Mouse (Mus musculus) heart, adult 8-10 months (tissue): Measurements from ENCODE around the gene Lrba. TPM values are rescaled to one million over a fixed set of nuclear protein-coding genes. Genes with fewer than 3 reads are reported as not detected.
A peak's percentile ranks its signal among the peaks of the same experiment; 100 is the strongest.

Source experiments
- DNase-seq: peaks from one replicate; pipeline ENCODE4 v3.0.0; 2022; ENCODE audit warnings: low spot score
- total RNA-seq, 4 experiments: library from RNA; stranded (reverse); gene quantifications; 2 replicates each; pipeline ENCODE4 v1.2.4; 2022

Lrba gene
- 10 to 100 TPM; 24.2 to 31.0 (median 28.2) TPM for total RNA-seq

DNA sequence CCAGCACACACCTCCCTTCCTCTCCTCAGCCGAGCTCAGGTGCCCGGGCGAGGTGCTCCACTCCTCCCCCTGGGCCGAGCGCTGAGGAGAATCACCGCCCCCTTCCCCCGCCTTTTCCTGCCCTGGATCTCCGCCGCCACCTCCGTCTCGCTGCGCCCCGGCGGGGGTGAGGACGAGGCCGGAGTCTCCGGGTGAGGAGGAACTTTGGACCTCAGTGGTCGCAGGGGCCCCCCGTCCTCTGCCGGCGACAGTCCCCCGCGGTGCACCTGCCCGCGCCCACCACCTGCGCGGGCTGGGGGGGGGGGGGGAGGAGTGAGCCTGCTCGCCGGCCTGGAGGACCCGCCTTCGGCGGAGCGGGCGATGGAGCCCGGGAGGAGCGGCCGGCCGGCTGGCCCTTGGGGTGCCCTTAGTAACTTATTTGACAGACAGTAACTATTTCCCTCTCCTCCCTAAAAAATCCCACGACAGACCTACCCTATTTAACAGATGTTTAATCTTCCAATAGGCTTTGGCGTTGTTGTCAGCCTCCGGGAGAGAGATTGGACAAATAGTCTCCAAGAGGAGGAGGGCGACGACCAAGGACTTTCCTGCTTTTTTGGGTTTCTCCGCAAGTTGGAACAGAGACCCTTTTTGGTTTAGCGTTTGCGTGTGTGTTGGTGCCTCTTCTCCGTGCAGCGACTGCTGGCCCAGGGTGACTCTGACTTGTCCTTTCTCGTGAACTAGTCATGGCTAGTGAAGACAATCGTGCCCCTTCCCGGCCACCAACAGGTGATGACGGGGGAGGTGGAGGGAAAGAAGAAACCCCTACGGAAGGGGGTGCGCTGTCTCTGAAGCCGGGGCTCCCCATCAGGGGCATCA is at the start of gene Lrba:
Gene Lrba, plus strand, starts transcription at position 117 of the 858 bp plus-strand sequence.
- peak; percentile 66 for DNase-seq

DNA sequence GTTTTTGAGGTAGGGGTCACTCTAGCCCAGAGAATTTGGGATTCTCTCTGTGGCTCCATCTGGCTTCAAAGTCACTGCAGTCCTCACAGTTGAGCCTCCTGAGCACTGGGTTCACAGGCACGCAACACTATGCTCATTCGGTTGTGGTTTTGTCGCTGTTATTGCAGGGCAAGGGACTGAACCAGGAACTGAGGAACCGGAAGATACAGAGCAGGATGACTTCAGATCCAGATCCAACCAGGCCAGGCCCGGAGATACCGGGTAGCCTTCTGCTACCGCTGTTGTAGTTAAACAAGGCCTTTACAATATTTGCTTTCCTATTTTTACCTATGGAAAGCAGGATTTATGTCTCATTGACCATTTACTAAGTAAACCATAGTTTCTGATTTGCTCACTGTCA is 44.8 kb upstream of the Lrba start:
- no peak for DNase-seq

DNA sequence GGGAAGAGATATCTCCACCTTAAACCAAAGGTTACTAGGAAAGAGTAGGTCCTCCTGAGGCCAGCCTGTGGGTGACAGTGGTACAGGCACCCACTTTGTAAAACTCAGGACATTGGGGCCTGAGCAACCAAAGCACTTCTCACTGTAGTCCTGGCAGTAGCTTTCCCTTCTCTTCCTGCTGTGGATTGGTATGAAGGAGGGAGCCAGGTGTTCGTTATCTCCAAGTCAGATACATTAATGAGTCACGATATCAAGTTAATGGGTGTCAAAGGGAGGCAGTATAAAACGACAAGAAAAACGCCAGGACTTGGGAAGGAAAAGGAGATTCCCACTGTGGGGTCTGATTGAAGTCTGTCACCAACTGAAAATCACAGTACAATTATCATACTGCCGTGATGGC is 43.4 kb upstream of the Lrba start:
- no peak for DNase-seq

DNA sequence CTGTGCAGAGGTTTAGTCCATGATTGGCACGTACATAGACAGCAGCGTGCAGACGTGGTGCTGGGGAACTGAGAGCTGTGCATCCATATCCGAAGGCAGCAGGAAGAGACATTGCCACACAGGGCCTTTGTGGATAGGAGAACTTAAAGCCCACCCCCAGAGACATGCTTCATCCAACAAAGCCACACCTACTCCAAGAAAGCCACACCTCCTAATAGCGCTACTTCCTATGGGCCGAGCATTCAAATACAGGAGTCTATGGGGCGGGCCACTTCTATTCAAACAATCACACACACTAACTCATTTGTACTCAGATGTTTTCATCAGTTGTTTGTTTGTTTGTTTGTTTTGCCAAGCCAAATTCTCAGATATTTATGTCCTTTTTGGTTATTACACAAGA is 39.9 kb upstream of the Lrba start:
- no peak for DNase-seq

DNA sequence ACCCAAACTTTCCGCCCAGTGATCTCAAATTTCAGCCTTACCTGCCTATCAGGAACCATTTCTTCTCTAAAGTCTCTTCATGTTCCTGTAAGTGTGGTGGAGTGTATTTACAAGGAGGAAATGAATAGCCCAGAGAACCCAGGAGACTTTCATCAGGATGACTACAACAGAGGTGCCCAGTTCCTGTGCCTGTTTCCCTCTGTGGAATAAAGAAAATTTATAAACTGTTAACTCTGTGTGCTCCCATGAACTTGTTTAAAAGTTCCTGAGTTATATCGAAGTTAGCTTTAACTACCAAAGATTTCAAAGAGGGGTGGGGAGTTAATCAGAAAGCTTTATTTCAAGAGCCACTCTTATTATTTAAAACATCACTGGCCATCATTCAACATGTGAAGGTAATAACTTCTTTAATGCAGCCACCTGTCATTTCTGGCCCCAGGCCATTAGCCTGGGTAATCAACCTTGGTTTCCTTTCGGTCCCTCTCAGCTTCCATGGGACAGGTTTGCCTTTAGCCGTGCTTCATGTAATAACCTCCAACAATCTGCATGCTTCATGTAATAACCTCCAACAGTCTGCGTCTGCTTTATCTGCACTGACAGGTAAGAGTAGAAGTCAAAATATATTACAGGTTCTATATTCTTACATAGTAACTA is 36.6 kb upstream of the Lrba start:
- DNase-seq, result no peak

DNA sequence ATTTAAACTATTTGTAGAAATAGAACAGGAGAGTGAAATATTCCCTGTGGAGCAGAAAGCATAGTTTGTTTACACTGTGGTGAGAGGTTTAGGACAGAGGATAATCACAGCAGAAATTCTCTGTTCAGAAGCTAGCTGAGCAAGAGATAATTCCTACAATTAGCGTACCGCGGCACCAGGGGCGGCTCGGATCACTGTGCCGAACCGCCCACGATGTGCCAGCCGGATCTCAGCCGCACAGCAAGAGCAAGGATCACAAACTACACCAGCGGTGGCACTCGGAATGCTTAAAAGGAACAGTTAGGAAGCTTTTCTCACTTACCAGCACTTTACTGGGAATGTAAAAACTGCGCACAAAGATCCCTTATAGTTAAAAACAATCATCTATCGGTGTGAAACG is 28.5 kb upstream of the Lrba start:
- no peak for DNase-seq

DNA sequence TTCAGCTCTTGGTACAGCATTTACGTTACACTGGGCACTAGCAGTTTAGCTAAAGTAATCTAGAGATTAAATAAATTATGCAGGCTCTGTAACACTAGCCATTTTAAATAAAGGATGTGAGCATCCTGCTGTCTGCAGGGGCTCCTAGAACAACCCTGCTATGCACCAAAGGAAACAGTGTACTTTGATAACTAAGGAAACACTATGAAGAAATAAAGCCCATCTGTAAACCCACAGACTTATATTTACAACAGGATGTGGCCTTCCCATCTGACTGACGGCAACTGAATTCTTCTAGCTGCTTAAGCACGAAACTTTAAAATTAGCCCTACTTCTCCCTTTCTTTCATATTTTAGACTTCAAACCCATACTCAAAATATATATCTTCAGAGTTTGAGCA is 28.0 kb upstream of the Lrba start:
- no peak for DNase-seq

DNA sequence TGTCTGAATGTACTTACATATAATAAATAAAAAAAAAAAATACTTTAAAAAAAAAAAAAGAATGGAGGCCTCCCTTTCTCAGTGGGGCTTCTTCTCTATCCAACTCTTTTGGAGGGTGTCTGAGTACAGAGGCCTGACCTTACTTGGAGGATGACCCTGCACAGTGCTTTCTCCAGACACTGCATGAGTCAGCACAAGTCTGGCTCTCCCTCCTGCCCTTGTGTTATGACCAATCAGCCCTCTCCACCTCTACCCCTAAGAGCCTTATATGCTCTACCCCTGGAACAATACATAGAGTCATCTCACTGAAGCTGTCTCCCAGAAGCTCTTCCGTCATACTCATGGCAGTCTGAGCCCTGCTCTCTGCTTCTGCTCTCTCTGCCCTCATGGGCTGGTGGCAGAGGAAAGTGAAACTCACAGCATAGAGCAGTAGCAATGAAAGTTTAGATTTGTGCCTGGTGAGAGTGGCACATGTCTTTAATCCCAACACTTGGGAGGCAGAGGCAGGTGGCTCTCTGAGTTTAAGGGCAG is 22.8 kb upstream of the Lrba start:
- DNase-seq, result no peak

DNA sequence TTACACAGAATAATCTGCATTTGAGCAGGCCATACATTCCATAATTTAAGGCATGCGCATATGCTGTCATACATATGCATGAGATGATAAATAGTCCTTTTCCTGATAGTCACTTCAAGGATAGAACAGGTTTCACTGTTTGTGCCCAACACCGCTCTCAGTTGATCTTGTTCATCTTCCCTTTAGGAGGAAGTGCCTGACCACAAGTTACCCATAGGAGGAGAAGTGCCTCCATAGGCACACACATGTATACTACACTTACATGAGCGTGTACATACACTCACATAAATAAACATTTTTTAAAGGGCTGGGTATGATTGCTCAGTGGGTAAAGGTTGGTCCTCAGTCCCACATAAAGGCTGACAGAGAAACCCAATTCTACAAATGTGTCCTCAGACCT is 22.0 kb upstream of the Lrba start:
- DNase-seq, result no peak

DNA sequence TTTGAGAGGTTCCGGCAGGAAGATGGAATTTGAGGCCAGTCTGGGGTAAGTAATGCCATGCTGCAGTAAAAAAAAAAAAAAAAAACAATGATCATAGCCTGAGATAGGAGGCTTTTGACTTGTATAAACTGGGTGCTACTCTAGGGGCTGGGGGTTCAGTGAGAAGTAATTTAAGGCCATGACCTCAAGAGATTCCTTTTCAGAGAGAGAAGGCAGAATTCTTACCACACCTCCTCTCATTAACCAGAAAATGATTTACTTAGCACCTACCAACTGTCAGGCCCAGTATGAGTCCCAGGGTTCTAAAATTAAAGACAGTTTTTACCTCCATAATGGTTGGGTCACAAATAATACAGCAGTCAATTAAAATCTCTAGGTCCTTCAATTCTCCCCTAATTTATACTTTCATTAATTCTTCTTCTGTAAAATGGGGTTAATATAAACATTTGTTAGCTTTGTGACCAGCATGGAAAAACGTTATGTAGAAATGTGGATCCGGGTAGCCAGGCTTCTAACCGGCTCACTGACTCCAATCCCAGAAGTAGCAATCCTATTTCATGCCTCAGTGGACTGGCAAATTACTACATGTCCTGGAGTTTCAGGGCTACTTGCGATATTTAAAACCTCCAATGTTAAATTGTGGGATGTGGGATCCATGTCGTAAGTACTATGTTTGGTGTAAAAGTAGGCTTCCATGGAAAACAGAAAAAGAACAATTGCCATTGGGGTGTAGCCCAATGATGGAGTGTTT is 19.7 kb upstream of the Lrba start:
- no peak for DNase-seq

DNA sequence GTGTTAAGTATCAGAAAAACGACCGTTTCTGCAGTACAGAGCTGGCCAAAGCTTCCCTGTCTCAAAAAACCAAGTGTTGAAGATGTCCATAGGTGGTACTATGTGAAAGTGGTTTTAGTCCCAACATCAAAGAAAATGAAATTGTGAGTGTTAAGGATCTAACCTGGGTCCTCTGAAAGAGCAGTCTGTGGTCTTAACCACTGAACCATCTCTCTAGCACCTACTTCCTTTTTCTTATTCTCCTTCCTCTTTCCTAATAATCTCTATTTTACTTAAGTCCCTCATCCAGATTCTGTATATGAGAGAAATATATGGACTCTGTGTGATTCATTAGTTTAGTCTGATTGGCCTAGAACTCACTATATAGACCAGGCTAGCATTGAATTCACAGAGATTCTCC is 17.9 kb upstream of the Lrba start:
- no peak for DNase-seq

DNA sequence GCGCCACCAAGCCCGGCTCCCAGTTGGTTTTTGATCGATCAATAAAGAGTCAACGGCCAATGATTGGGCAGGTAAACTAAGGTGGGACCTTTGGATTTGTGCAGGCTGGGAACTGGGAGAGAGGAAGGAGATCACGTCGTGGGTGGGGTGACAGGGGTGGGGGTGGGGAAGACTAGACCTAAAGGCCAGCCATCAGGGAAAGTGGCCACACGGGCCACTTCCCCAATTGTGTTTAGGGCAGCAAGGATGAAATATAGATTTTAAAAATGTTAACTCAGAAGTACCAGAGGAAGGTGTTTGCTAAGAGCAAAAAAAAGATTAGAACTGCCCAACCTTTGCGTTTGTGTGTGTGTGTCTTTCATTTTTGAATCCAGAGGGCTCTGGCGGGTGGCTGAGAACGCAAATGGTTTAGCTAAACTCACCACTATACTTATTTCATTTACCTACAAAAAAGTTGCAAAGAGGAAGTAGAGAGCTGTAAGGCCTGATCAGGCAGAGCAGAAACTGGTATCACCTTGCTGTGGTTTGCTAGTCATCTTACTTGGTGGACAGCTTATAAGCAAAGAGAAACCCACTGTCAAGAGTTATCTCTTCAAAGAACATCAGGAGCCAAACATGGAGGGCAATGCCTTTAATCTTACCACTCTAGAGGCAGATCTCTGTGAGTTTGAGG is 14.1 kb upstream of the Lrba start:
- no peak for DNase-seq

DNA sequence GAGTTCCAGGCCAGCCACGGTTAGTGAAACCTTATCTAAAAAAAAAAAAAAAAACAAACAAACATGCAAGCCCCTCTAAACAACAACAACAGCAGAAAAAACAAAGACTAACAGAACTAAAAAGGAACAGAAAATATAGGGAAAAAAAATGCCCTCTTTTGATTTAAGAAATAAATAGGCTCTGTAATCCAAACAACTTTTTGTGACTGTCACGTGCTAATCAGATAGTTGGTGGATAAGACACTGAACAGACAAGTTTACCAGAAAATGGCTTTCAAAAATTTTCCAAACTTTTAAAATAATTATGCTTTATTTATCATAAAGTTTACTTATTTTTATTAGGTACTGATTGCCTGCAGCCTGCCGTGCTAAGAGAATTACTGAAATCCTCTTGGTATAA is 13.5 kb upstream of the Lrba start:
- no peak for DNase-seq

DNA sequence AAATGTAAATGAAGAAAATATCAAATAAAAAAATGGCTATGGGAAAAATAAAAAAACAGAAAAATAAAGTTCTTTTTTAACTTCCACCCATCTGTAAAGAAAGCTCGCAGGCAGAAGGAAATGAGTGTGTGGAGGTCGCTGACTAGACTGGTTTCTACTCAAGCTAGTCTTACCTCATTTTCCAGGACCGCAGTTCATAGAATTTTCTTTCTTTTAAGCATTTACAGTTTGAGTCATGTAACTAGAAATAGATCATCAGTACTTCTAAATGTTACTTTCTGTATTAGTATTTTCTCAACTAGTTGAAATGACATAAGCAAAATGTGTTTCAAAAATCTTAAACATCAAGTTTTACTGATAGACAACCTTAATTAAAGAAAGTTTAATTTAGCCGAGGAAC is 10.2 kb upstream of the Lrba start:
- DNase-seq, result no peak

DNA sequence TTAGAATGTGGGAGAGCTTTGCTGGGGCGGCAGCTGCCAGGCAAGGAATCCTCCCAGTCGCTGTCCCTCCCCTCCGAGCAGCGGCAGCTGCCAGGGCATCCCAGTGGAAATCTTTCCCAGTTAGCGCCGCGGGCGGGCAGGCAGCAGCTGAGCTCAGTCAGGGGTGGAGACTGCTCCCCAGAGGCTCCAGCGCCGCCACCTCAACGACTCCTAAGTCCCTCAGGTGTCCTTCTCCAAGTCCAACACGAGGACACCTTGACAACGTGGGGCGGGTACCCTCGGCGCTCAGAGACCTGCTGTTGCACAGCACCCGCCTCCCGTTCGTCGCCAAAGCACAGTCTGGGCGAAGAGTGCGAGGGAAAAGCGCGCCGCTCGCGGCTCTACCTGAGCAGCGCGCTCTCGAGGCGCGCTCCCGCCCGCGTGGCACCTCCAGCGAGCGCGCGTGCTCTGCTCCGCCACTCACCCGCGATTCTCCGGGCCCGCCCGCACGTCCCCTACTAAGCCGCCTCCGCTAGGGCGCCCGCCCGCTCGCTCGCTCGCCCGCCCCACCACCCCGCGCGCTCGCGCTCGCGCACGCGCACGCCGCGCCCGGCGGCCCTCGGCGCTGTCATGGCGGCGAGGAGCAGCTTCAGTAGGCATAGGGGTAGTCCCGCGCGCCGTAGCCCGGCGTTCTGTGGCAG is 706 bp upstream of the Lrba start:
- DNase-seq, result peak; percentile 57

DNA sequence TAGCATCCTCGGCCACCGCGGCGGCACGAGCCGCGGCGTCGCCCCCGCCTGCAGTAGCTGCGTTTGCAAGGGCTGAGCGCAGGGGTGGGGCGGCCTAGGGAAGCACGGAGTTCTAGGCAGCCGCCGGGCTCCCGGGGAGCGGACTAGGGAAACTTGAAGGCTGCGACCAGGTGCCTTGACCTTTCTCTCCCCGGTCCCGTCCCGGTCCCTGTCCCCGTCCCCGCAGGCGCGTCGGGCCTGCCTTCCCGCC is 241 bp upstream of the Lrba start:
- no peak for DNase-seq

DNA sequence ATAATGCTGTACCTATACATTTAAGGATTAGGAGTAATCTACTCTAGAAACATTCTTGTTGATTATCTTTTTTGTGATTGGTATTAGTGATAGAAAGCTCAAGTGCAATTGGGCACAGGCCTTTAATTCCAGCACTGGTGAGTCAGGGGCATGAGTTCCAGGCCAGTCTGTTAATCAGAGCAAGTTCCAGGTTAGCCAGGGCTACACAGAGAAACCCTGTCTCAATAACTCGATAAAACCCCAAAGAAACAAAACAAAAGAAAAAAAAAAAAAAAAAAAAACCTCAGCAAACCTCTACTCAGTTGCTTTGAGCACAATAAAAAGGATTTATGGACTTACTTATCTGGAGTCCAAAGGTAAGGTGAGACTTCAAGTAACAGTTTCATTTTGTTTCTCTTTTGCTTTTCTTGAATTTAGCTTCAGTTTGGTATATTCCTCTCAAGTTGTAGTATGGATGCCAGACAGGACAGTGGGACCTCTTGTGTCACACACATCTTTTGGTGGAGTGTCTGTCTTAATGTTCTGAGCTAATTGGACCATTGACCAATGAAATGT is 7.1 kb downstream of the Lrba start:
- no peak for DNase-seq

DNA sequence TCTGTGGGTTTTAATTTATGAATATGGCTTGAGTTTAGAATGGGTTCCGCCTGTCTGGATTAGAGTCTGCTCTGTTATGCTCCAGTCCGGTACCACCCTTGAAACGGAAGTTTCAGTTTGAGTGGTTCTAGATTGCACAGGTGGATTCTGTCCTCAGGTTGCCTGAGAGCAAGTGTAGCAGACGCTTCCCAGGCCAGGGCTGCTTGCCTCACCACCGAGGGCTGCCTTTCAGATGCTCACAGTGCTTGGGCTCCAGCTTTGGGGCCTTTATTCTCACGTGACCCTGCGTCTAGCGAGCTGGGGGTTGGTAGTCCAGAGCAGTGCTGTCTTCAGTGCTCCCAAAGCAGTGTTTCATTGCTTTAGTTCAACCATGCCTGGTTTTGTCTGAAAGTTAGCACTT is 22.7 kb downstream of the Lrba start:
- DNase-seq, result no peak

DNA sequence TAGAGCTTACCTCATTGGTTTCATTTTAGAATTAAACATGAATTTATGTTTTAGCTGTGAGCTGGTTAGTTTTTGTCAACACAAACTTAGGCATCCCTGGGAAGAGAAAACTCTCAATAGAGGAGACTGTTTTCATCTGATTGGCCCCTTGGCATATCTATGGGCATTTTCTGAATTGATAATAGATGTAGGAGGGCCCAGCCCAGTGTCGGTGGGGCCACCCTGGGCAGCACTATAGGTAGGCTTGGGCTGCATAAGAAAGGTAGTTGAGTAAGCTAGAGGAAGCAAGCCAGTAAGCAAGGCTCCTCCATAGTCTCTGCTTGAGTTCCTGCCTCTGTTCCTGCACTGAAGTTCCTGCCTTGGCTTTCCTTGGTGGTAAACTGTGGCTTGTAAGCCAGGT is 26.7 kb downstream of the Lrba start:
- DNase-seq, result no peak

DNA sequence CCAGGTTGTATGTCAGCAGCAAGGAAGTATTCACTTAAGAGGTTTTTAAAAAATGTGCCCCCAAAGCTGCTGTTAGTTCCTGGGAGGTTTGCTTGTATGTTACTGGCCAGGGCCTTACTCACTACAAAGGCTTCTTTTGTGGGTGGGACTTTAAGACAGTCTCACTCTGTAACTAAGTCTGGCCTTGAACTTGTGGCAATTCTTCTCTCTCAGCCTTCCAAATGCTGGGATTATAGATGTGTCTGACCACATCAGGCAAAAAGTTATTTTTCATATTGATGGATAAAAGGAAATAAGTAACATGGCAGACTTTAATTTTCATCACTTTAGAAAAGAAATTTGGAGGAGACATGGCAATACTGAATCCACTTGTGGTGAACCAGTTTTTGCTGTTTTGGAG is 28.1 kb downstream of the Lrba start:
- DNase-seq, result no peak

DNA sequence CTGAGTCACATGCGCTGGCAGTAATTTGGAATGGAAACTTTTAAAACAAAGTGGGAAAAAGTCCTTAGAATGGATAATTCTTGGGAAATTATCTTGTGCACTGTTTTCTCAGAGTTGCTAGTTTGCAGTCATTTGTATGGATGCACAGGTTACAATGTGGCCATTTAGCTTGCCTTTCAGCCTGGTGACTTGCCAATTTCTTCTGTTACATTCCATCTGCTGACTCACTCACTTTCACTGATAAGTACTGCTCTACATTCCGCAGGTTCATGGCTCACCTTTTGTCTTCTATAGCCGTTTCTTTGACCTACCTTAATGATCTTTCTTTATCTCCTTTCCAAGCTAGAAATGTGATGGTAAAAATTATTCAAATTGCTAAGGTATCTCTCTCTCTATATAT is 28.6 kb downstream of the Lrba start:
- no peak for DNase-seq
